Mouse (Mus musculus): ENCODE data around the gene Sumf1.
A peak's percentile ranks its signal among the peaks of the same experiment; 100 is the strongest.

Gene Sumf1

DNA sequence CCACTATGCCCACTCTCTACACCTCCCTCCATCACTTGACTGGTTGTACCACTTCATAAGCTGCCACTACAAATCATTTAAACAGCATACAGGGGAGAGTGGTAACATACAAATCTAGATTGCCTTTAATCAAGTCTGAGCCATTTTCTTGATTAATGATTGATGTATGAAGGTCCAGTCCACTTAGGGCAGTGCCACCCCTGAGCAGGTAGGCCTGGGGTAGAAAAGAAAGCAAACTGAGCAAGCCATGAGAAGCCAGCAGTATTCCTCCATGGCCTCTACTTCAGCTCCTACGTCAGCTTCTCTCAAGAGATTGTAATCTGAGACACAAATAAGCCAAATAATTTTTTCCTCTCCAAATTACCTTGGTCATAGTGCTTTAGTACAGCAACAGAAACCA lies 94.1 kb downstream of the Sumf1 start:
- no peak for DNase-seq (ENCODE audit: low read depth)

DNA sequence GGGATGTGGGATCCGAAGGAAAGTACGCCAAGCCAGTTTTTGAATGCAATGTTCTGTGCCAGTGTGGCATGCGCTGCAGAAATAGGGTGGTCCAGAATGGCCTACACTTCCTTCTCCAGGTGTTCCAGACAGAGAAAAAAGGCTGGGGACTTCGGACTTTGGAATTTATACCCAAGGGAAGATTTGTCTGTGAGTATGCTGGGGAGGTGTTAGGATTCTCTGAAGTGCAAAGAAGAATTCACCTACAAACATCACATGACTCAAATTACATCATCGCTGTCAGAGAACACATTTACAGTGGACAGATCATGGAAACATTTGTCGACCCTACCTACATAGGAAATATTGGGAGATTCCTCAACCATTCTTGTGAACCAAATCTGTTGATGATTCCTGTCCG lies 109.5 kb downstream of the Sumf1 start:
- DNase-seq (ENCODE audit: low read depth): no peak

DNA sequence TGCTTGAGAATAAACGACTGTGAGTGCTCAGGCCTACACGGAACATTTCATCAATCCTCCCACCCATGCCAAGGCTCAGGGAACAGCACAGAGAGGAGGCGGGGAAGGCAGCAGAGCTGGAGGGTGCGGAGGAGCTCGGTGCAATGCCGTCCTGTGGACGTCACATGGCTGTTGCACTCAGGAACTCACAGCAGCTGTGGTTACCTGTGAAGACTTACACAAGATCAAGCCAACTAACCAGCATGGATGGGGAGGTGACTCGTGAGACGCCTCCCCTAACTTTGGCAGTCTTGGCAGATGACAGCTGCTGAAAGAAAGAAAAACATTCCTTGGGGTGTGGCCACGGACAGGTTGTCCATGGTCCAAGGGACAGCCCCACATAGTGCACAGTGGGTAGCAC lies 110.8 kb downstream of the Sumf1 start:
- DNase-seq (ENCODE audit: low read depth): no peak

DNA sequence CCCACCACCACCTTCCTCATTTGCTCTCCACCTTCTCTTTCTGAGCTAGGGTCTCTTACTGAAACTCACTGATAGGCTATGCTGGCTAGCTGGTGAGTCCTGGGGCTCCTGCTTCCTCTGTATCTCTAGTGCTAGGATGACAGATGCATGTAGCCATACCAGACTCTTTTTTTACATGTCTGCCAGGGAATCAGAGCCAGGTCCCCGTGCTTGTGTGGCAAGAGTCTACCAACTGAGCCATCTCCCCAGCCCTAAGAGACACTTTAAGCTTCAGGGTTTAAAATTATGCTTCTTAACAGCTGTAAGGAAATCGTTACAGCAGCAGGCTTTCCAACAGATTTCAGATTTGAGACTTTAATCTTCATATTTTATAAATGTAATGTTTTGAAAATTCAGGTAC lies 111.5 kb downstream of the Sumf1 start:
- DNase-seq (ENCODE audit: low read depth): no peak

DNA sequence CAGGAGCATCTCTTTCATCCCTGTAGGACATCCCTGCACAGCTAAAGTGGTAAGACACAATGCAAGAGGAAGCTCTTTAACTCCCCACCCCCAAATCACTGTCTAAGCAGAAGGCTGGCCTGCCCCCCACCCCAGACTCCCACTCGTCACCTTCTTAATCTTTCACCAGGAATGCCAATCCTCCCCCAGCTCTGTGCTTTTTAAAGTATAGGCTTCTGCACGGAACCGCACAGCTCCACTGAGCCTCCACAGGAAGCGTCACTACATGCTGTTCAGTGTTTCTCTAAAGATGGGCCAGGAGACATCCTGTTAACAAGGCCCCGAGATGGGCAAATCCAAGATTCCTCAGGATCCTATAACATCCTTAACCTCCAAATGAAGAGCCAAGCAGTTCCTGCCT lies 112.3 kb downstream of the Sumf1 start:
- no peak for DNase-seq (ENCODE audit: low read depth)

DNA sequence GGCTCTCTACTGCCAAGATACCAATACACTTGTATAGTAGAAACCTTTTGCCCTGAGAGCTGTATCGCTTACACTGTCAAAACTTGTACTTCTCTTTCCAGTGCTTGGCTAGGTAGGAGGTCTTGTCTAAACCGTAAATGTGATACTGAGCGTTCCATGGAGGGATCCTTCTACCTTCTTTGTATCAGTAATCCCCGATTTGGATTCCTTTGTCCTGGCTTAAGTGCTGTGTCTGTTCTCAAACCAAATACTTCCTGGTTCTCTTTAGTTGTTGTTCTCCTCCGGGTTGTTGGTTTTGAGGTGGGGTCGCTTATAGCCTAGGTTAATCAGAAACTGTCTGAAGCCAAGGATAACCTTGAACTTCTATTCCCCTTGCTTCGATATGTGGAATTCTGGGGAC lies 114.4 kb downstream of the Sumf1 start:
- DNase-seq (ENCODE audit: low read depth): no peak

DNA sequence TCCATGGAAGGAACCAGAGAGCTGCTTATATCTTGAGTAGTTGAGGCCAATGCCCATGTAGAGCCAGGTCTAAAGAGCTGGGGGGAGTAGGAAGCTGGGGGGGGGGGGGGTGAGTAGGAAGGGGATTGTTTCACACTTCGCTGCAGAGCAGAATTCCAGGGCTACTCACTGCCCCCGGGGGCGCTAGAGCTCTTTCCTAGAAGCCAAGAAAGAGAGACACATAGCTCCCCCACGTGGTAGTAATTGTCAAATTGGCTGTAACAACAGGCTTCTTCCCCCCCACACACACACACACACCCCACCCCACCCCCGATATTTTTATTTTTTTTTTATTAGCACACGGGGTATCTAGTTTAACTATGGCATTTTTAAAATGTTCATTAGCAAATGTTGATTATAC lies 119.8 kb downstream of the Sumf1 start:
- DNase-seq (ENCODE audit: low read depth): peak; percentile 76

DNA sequence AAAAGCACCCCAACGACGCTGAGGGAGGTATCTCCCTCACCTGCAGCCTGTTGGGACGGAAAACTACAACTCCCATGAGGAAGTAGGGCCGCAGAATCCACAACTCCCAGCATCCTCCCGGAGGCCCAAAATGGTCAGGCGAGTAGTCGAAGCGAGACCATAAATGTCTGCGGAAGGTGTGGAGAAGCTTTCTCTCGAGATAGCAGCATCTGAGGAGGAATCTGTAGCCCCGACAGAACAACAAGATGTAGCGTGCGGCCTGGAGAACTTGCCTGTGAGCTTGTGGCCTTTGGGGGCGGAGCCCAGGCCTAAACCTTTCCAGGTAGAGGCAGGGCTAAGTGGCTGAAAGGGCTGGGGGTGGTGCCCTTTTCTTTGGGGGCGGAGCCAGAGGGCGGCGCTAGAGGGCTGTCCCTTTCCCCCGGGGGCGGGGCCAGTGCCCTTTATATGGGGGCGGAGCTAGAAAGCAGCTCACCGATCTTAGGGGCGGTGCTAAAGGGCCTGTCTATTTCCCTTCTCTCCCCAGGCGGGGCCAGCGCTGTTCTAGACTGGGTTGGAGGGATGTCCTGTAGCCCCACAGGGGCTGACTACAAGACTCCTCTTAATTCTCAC lies 120.4 kb downstream of the Sumf1 start, which contains the start of gene Setmar:
Setmar (plus strand) TSS at position 128 of the 609 bp plus-strand sequence.
- peak; percentile 93 for DNase-seq (ENCODE audit: low read depth)

DNA sequence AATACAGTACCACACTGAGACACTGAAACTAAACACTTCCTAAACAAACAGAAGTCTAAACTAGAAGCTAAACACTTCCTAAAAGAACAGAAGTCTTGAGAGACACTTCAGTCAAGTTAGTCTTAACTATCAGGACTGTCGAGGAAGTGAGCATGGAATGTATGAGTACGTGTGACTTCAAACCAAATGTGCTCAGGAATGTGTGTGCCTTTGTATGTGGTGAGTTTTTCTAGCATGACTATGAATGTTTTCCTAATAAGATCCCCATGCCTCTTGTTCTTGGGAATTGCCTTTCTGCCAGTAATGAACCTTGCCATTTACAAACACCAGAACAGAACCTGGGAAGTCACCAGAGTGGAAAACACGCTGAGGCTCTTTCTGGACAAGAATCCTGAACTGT lies 124.3 kb downstream of the Sumf1 start:
- peak; percentile 10 for DNase-seq (ENCODE audit: low read depth)

DNA sequence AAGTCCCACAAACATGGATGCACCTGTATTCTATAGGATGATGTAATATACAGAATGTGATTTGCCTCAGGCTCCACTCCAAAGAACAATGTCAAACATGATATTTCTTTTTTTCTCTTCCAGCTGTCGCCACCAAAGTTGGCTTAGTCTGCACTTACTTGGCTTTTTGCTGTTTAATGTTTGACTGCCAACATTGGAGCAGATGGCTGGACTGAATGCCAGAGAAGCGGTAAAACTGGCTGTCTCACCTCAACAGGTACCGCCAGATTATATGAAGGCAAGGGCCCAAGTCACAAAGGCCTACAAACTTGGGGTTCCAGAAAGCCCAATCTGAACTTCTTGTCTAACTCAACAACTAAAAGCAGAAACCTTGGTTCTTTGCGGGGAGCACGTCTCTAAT lies 127.3 kb downstream of the Sumf1 start:
- DNase-seq (ENCODE audit: low read depth): no peak

DNA sequence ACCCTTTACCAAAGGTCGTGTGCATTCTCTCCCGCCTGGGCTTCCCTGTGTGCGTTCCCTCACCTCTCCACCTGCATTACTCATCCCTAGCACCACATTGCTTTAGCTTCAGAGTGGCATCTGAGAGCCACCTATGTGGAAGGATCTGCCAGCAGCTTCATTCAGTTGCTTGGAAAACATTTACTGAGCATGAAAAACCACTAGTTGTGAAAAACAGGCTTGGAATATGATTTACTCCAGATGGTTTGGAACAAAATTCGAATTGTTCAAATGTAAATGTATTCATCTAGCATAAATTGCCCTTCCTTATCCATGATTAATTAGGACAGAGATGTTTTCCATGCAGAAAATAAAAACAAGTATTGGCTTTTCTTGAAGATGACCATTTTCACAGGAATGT lies 128.0 kb downstream of the Sumf1 start:
- DNase-seq (ENCODE audit: low read depth): no peak
